Mouse (Mus musculus): ENCODE results near the gene Treml1.

Treml1 gene

GRCm38 (mm10) chr17:48357892-48358291, 1.8 kb upstream of the Treml1 start:
- DNase-seq (ENCODE audit: low read depth in 1 of 2, low spot score in 2 of 2) = no peak

DNA sequence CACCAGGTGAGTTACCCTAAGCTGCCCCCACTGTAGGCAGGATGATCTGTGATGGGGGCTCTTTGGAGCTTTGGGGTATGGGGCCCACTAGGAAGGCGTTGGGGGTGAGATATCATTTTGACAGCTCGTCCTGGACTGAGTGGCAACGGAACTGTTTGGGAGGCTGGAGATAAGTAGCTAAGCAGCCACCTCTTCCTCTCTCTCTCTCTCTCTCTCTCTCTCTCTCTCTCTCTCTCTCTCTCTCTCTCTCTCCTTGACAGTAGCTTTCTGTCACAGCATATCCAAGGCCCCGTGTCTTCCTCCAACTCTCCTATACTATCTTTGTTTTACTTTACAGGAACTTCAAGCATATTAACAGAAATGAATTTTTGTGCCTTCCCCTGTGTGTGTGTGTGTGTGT, 746 bp downstream of the Treml1 start:
- DNase-seq (ENCODE audit: low read depth in 1 of 2, low spot score in 2 of 2) = no peak

DNA sequence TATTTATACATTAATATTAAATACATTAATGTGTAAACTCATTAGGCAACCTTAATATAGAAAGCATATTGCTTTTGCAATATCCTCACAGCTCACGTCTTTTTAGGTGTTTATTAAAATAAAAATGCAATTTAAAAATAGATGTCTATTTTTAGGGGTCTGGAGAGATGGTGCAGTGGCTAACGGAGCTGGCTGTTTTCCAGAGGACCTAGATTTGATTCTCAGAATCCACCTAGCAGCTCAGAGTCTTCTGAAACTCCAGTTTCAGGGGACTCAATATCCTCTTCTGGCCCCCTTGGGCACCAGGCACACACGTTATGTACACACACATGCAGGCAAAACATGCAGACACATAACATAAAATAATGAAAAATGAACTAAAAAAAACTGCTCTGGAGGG, 2.6 kb downstream of the Treml1 start:
- DNase-seq (ENCODE audit: low read depth in 1 of 2, low spot score in 2 of 2) = no peak

- DNase-seq (ENCODE audit: low read depth in 1 of 2, low spot score in 2 of 2) = no peak
Observed at GRCm38 (mm10) chr17:48362966-48363365, 3.2 kb downstream of the Treml1 start.

DNA sequence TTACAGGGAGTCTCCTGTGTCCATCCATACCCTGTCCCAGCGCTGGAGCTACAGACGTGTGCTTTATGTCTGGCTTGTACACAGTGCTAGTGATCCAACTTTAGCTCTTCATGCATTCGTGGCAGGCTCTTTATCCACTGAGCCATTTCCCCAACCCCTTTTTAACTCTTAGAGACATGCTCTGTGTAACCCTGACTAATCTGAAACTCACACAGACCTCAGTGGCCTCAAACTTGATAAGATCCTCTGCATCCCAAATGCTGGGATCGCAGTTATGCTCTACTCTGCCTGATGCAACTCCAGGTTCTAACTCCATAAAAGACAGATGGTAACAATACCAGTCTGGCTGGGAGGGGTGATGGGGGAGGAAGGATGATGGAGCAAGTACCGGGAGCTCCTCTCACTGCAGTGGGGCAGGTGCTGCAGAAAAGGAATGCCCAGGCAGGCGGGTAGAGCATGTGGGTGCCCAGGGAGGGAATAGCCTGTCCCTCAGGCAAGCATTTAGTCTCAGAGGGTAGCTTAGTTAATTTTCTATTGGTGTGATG, 3.8 kb downstream of the Treml1 start:
- DNase-seq (ENCODE audit: low read depth in 1 of 2, low spot score in 2 of 2) = no peak

DNA sequence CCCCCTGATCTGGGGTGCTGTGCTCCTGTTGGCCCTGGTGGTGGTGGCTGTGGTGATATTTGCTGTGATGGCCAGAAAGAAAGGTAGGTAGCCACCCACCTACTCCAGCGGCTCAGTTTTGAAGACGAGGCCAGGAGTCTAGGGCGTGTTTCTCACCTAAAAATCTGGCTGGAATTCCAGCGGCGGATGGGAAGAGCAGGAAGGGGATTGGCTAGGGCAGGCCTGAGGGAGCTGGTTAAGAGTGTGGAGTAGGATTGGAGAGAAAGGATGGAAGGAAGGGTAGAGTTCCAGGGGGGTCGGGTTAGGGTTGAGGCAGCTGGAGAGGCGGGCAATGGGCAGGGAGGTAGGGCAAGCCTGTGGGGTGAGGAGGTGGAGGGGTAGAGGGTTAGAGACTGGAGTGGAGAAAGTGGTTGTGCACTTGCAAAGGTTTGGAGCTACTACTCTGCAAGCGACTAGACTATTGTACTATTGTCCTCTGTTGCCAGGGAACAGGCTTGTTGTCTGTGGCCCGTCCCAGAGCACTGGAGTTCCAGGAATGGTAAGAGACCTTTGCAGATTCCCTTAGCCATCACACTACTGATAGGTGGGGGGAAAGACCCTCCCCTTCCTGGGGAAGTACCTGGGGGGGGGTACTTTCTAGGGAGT, 5.9 kb downstream of the Treml1 start:
- no peak for DNase-seq (ENCODE audit: low read depth in 1 of 2, low spot score in 2 of 2)

DNA sequence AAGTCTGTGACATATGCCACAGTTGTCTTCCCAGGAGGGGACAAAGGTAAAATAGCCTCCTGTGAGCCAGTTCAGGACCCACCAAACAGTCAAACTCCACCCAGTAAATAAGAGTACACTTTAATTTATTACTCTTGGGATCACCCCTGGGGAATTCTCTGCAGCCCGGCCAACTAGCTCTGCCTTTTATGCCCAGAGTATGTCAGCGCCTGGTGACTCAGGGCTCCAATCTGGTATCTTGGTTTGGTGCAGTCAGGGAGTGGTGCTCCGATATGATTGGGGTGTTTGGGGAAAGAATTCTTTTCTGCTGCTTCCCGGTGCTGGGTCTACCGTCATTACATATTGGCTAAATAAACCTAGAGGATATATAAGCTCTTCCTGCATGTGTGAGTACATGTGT, 7.1 kb downstream of the Treml1 start:
- DNase-seq (ENCODE audit: low read depth in 1 of 2, low spot score in 2 of 2) = no peak

DNA sequence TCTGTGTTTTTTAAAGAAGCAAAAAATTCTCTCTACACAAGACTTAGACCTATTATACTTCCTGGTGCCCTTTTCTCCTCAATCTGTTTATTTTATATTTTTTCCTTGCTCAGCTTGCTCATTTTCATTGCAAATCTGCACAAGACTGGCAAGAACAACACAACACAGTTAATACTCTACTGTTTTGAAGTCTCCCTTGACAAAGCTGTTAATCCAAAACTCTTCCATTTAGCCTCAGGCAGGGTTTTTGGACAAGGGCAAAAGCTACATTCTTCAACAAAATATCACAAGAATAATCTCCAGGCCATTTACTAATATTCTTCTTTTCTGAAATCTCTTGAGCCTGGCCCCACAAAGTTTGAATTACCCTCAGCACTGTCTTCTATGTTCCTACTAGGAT, 11.9 kb downstream of the Treml1 start:
- no peak for DNase-seq (ENCODE audit: low read depth in 1 of 2, low spot score in 2 of 2)

GRCm38 (mm10) chr17:48372987-48373386, 13.3 kb downstream of the Treml1 start:
- no peak for DNase-seq (ENCODE audit: low read depth in 1 of 2, low spot score in 2 of 2)

DNA sequence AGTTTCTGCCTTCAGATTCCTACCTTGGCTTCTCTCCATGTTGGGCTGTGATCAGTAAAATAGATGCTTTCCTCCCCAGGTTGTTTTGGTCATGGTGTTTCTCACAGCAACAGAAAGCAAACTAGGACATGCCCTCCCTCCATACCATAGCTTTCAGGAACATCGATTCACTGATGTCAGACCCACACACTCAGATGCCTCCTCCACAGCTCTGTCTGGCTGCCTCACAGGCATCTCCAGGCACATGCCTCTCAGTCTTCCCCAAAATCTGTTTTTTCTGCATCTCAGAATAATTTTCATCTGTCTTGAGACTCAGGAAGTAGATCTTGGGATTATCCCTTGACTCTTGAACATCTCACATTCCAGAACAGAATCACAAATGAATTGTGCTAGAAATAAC, 16.4 kb downstream of the Treml1 start:
- DNase-seq (ENCODE audit: low read depth in 1 of 2, low spot score in 2 of 2) = no peak

DNA sequence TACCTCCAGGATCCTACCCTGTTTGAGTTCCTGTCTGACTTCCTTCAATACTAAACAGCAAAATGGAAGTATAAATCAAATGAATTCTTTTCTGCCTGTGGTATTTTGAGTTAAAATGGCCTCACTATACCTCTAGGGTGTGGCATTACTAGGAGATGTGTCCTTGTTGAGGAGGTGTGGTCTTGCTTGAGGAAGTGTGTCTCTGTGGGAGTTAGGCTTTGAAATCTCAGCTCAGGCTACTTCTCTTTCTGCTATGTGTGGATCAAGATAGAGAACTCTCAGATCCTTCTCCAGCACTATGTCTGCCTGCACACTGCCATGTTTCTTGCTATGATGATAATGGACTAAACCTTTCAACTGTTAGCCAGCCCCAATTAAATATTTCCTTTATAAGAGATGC, 19.3 kb downstream of the Treml1 start:
- DNase-seq (ENCODE audit: low read depth in 1 of 2, low spot score in 2 of 2) = no peak

DNA sequence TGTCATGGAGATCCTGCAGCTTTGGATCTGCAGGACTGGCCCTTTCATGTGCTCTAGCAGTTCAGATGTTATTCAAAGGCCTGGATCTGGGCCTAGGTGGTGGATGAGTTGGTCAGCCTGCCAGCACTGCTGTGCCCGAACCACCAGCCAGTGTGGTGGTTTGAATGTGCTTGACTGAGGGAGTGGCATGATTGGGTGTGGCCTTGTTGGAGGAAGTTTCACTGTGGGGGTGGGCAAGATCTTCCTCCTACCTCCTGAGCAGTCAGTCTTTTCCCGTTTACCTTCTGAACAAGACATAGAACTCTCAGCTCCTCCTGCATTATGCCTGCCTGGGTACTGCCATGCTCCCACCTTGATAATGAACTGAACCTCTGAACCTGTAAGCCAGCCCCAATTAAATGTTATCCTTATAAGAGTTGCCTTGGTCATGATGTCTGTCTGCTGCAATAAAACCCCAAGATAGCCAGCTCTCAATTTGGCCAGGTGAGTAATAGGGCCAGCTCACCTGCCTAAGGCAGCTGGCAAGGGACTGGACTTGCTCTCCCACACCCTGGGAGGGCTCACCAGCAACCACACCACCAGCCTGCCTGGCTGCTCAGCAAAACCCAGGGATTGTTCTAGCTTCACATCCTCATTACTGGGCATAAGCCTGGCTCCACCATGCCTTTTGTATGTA, 26.2 kb downstream of the Treml1 start:
- DNase-seq (ENCODE audit: low read depth in 1 of 2, low spot score in 2 of 2) = no peak

GRCm38 (mm10) chr17:48388666-48389065, 28.9 kb downstream of the Treml1 start:
- no peak for DNase-seq (ENCODE audit: low read depth in 1 of 2, low spot score in 2 of 2)

DNA sequence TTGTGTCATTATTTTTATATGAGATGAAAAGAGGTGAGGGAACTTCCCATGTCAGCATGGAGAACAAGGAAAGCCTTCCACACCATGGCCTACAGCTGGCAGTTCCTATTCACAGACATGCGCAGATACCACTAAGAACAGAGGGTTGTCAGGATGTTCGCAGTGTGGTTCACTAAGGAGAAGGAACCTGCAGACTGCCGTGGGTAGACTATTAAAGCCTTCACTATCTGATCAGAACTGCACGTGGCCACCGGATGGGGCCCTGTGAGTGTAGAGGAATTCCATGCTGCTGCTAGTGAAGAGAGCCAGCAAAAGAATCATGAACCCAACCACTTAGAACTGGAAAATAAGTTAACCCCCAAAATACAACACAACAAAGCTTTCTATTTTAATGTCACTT, 29.7 kb downstream of the Treml1 start:
- DNase-seq (ENCODE audit: low read depth in 1 of 2, low spot score in 2 of 2) = no peak

DNA sequence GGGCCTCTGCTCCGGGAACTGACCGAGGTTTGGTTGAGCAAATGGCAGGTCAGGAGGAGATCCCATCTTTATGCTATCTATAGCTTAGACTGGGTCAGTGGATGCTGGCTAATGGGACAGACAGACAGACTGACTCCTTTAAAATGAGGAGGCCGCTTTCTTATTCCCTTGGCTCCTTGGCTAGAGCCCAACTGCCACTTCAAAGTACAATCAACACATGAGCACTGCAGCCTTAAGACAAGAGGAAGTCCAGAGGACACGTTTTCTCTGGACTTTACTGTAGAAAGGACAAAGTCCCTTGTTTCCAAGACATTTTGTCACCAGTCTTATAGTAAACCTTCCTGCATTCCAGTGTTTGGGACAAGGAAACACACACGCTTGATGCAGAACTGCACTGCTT, 31.7 kb downstream of the Treml1 start:
- no peak for DNase-seq (ENCODE audit: low read depth in 1 of 2, low spot score in 2 of 2)

- DNase-seq (ENCODE audit: low read depth in 1 of 2, low spot score in 2 of 2) = no peak
Observed at GRCm38 (mm10) chr17:48392616-48393015, 32.9 kb downstream of the Treml1 start.

GRCm38 (mm10) chr17:48401710-48402109, 42.0 kb downstream of the Treml1 start:
- DNase-seq (ENCODE audit: low read depth in 1 of 2, low spot score in 2 of 2) = no peak

DNA sequence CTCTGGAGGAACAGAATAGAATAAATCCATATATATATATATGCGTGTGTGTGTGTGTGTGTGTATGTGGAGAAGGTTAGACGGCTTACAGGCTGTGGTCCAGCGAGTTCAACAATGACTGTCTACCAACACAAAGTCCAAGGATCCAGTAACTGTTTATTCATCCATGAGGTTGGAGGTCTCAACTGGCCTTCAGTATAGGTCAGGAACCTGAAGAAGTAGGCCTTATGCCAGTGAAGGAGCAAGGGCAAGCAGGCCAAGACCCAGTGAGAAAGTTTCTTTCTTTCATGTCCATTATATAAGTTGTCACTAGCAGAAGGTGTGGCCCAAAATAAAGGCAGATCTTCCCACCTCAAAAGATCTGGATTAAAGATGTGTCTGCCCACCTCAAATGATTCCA, 43.0 kb downstream of the Treml1 start:
- no peak for DNase-seq (ENCODE audit: low read depth in 1 of 2, low spot score in 2 of 2)

DNA sequence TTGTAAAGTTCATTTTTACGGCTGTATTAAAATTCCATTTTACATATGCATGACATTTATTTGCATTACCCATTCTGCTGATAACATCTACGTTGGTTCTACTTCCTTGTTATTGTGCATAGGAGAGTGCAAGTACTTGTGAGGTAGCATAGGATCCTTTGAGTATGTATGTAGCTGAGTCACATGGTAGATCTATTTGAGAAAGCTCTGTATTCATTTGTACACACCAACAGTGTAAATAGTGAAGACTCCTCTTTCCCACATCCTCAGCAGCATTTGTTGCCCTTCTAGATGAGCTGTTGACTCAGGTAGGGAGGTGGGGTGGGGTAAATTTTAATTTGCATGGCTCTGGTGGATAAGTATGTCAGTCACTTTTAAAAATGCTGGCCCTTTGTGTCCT, 44.1 kb downstream of the Treml1 start:
- DNase-seq (ENCODE audit: low read depth in 1 of 2, low spot score in 2 of 2) = no peak

DNA sequence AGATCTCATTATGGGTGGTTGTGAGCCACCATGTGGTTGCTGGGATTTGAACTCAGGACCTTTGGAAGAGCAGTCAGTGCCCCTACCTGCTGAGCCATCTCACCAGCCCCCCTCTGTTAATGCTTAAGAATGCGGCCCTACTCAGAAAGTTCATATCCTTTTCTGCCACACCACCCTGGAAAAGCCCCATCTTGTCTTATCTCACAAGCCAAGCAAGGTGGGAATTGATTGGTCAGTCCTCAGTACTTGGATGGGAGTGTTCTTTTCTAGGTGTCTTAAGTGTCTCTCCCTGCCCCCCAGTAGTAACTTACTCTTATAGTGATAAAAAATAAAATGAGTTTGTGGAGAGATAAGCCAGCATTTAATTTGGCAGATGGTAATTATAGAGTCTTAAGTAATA, 45.0 kb downstream of the Treml1 start:
- no peak for DNase-seq (ENCODE audit: low read depth in 1 of 2, low spot score in 2 of 2)

GRCm38 (mm10) chr17:48407154-48407553, 47.4 kb downstream of the Treml1 start:
- DNase-seq (ENCODE audit: low read depth in 1 of 2, low spot score in 2 of 2) = no peak

DNA sequence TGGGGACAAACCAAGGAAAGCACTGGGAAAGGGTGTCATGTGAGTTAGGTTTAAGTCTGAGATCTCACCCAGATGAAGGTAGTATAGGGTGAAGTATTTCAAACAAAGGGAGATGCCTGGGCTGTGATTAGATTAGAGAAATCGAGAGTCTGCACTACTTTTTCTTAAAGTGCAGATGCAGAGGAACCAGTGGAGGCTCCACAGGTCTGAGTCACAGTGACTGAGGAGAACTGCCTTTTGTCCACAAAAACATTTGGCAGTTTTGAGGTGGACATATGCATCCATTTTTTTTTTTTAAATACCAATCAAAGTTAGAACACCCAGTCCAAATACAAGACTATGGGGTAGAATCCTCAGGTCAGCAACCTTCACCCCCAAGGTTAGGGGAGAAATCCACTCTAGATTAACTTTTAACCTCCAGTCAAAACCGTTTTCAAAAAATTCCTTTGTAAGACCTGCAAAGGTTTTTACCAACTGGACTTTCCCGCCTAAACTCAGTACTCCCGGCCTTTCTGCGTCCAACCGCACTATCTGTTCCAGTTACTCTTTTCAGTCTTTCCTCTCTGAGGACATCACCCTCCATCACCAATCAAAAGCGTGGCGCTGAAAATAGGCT, 48.3 kb downstream of the Treml1 start:
- DNase-seq (ENCODE audit: low read depth in 1 of 2, low spot score in 2 of 2) = no peak

Measured in monocyte, adult 2 months (primary cell).